Mouse (Mus musculus) small intestine, adult 2 months (tissue): Measurements from ENCODE around the gene Slc25a17.

ENCODE experiments used
- CTCF ChIP-seq: fragments of 200-500 bp; IDR thresholded peaks from 2 replicates; pipeline ENCODE4 v1.5.1; 2012; ENCODE audit warnings: low read depth, mild to moderate bottlenecking, control low read depth, inconsistent platforms, low read length, moderate library complexity, mixed read lengths; ENCODE audit not compliant: insufficient replicate concordance, insufficient read length; ENCODE audit errors: extremely low read depth
- POLR2A ChIP-seq: fragments of 200-500 bp; IDR thresholded peaks from 2 replicates; pipeline ENCODE4 v1.6.1; 2012; ENCODE audit warnings: low read depth, mild to moderate bottlenecking, control low read depth, inconsistent platforms, low read length, moderate library complexity

- TF ChIP-seq CTCF: no peak
- TF ChIP-seq POLR2A: no peak
Observed at GRCm38 (mm10) chr15:81272305-81273053, 88.1 kb downstream of the Slc25a17 start.
